Comparison of ENCODE assay signal across 8 mouse cellular contexts in the genomic region with DNA sequence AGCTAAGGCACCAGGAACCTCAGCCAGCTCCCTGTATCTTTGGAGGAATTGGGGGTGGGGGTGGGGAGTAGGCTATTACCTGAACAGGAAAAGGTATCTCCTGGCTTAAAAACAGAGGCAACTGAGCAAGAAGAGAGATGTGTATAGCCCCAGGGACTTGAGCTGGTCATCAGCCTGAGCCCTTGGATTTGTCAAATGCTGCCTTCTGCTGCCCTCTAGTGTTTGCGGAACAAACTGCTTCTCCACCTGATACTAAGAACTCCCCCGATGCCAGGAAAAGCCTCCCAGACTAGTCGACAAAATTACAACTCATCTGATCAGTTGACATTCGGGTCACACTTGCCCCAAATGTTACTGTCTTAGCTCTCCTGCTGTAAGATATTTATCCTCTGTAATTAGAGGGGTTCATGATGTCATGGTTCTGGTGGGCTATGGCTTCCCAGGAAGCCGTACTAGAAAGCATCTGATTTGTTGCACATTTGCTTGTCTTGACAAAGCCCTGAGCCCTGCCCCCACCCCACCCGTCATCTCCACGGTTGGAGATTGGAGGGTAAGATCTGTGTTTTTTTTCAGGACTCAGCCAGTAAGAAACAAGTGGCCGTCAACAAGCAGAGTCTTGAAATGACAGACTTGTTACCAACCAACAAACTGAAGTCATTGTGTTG. TPM values are rescaled to one million over a fixed set of nuclear protein-coding genes. Genes with fewer than 3 reads are reported as not detected.
DNase-seq lines count a peak whose midpoint lies in the region; ATAC-seq and TF ChIP-seq lines count a peak whose summit lies in the region.

No protein-coding gene starts in this region.

- H3K27ac ChIP-seq in hindbrain, embryonic 11.5 days (ENCODE audit: low read depth, low read length), result no peak overlapping the region
- H3K27ac ChIP-seq in lung, postnatal 0 days (ENCODE audit: low read length), result no peak overlapping the region

- H3K27me3 ChIP-seq in hindbrain, embryonic 11.5 days (ENCODE audit: control insufficient read depth, insufficient read depth, low read length), result no peaks in the 10 kb centered on the region
- 0 out of 2 replicates have a peak, but pooled peaks cover 3% of the 10 kb centered on the region for H3K27me3 ChIP-seq in lung, postnatal 0 days (replicated peaks; ENCODE audit: insufficient read depth, low read length)

- no peak for TF ChIP-seq EP300 in lung, postnatal 0 days (IDR thresholded peaks at IDR 0.05)

- DNase-seq in Muller cell, postnatal 12 days (ENCODE audit: inconsistent ontology term), result peak; percentile 56
- DNase-seq in cerebellum, adult 9-10 months, result peak; percentile 83
- DNase-seq in frontal cortex, adult 2 months (ENCODE audit: extremely low spot score in 1 of 2, low spot score in 1 of 2), result peak; percentile 66 to 95
- peak; percentile 87 for DNase-seq in hindbrain, embryonic 11.5 days (ENCODE audit: low spot score)
- peak; percentile 81 for DNase-seq in layer of hippocampus, adult 9-11 months
- peak; percentile 80 for DNase-seq in lung, postnatal 0 days (ENCODE audit: low spot score)
- peak; percentile 60 for DNase-seq in retina, adult 2 months (ENCODE audit: low read depth, low spot score)
- DNase-seq in thymus, postnatal 25 days, result peak; percentile 66

- H3K4me2 ChIP-seq in hindbrain, embryonic 11.5 days (replicated peaks; ENCODE audit: low read depth, low read length), result no peak overlapping the region
- no peak overlapping the region for H3K4me2 ChIP-seq in lung, postnatal 0 days (replicated peaks; ENCODE audit: low read depth, low read length)

- no peak overlapping the region for H3K9ac ChIP-seq in hindbrain, embryonic 11.5 days (ENCODE audit: low read depth, low read length)
- no peak overlapping the region for H3K9ac ChIP-seq in lung, postnatal 0 days (replicated peaks; ENCODE audit: low read depth)

- H3K4me1 ChIP-seq in hindbrain, embryonic 11.5 days (replicated peaks; ENCODE audit: control insufficient read depth, insufficient read depth, low read length), result no peaks in the 10 kb centered on the region
- H3K4me1 ChIP-seq in lung, postnatal 0 days (ENCODE audit: insufficient read depth, low read depth, low read length), result no peaks in the 10 kb centered on the region

- TF ChIP-seq CTCF in lung, postnatal 0 days (IDR thresholded peaks at IDR 0.05), result peak; percentile 87

- ATAC-seq in hindbrain, embryonic 11.5 days (ENCODE audit: low FRiP score), result peak; percentile 60
- peak; percentile 81 for ATAC-seq in lung, postnatal 0 days

- H3K36me3 ChIP-seq in hindbrain, embryonic 11.5 days (ENCODE audit: control insufficient read depth, insufficient read depth, low read length), result no peaks in the 10 kb centered on the region
- no peaks in the 10 kb centered on the region for H3K36me3 ChIP-seq in lung, postnatal 0 days (ENCODE audit: insufficient read depth, low read length)

- 17% methylated on average over 8 of the region's 8 CpGs for WGBS in hindbrain, embryonic 11.5 days
- 15% methylated on average over 8 of the region's 8 CpGs for WGBS in lung, postnatal 0 days

- H3K9me3 ChIP-seq in hindbrain, embryonic 11.5 days (ENCODE audit: control insufficient read depth, low read length), result no peaks in the 10 kb centered on the region
- no peaks in the 10 kb centered on the region for H3K9me3 ChIP-seq in lung, postnatal 0 days (ENCODE audit: low read length)

- no peak overlapping the region for H3K4me3 ChIP-seq in hindbrain, embryonic 11.5 days (ENCODE audit: low read depth, low read length)
- no peak overlapping the region for H3K4me3 ChIP-seq in lung, postnatal 0 days (ENCODE audit: low read depth, low read length)

RNA-seq across cellular contexts. Expression of a gene that starts 19.7 kb away (rescaled TPM):
- 24.5 and 25.2 TPM in 2 replicates for polyA plus RNA-seq in frontal cortex, adult 2 months (2012; rRNA removed)
- 93.9 and 101 TPM in 2 replicates for polyA plus RNA-seq in hindbrain, embryonic 11.5 days (2014; fragmentation: Nextera tagmentation; extraction: Ambion mirVana)
- polyA plus RNA-seq in lung, postnatal 0 days (2015; fragmentation: Nextera tagmentation; extraction: Ambion mirVana), result 26.6 and 29.4 TPM in 2 replicates

RNA-seq across cellular contexts. Expression of a gene that starts 58.9 kb away (rescaled TPM):
- 3.5 and 4.7 TPM in 2 replicates for polyA plus RNA-seq in frontal cortex, adult 2 months (2012; rRNA removed)
- polyA plus RNA-seq in hindbrain, embryonic 11.5 days (2014; fragmentation: Nextera tagmentation; extraction: Ambion mirVana), result 8.4 and 9.4 TPM in 2 replicates
- 17.3 and 18.2 TPM in 2 replicates for polyA plus RNA-seq in lung, postnatal 0 days (2015; fragmentation: Nextera tagmentation; extraction: Ambion mirVana)
